Mouse (Mus musculus): Measurements from ENCODE around the gene Alkbh7. TPM values are rescaled to one million over a fixed set of nuclear protein-coding genes. Genes with fewer than 3 reads are reported as not detected.
A peak's percentile ranks its signal among the peaks of the same experiment; 100 is the strongest.

Gene Alkbh7
- polyA plus RNA-seq, 1 experiment from 2014 or later: 45.7 TPM

GRCm38 (mm10) chr17:56988921-56989430, 8.2 kb upstream of the Alkbh7 start:
- peak overlapping the region; percentile 87 for H3K4me2 ChIP-seq
- no peaks in the 10 kb centered on the region for H3K9me3 ChIP-seq
- H3K9ac ChIP-seq: peak overlapping the region; percentile 91
- no peak for ATAC-seq (ENCODE audit: extremely low read depth, insufficient number of reproducible peaks, low FRiP score, low TSS enrichment)
- peaks cover 15% of the 10 kb centered on the region for H3K4me1 ChIP-seq
- peak overlapping the region; percentile 81 for H3K4me3 ChIP-seq
- 67% methylated on average over 7 of the region's 7 CpGs for WGBS
- no peaks in the 10 kb centered on the region for H3K27me3 ChIP-seq (replicated peaks)
- H3K27ac ChIP-seq (replicated peaks): peak overlapping the region; percentile 76; the same call in 1 of the 2 replicates
- peaks cover 28% of the 10 kb centered on the region for H3K36me3 ChIP-seq

- peaks cover 15% of the 10 kb centered on the region for H3K4me1 ChIP-seq
- peak overlapping the region; percentile 87 for H3K4me2 ChIP-seq
- peak overlapping the region; percentile 91 for H3K9ac ChIP-seq
- ATAC-seq (ENCODE audit: extremely low read depth, insufficient number of reproducible peaks, low FRiP score, low TSS enrichment): peak; percentile 75
- H3K9me3 ChIP-seq: no peaks in the 10 kb centered on the region
- peak overlapping the region; percentile 76 for H3K27ac ChIP-seq (replicated peaks)
- peaks cover 34% of the 10 kb centered on the region for H3K36me3 ChIP-seq
- 3% methylated on average over 25 of the region's 25 CpGs for WGBS
- peak overlapping the region; percentile 81 for H3K4me3 ChIP-seq
- no peaks in the 10 kb centered on the region for H3K27me3 ChIP-seq (replicated peaks)
Observed at GRCm38 (mm10) chr17:56989467-56990114, 7.5 kb upstream of the Alkbh7 start.

- Histone ChIP-seq H3K4me3 (peak within 1 kb of the TSS; percentile 81), H3K27me3 (replicated peaks) (no peaks in the 10 kb centered on the region), H3K36me3 (peaks cover 40% of the 10 kb centered on the region), H3K9ac (peak within 1 kb of the TSS; percentile 91), H3K9me3 (no peaks in the 10 kb centered on the region), H3K4me1 (peaks cover 15% of the 10 kb centered on the region), H3K4me2 (peak within 1 kb of the TSS; percentile 87), H3K27ac (replicated peaks) (peak within 1 kb of the TSS; percentile 76)
- peak; percentile 91 for ATAC-seq (ENCODE audit: extremely low read depth, insufficient number of reproducible peaks, low FRiP score, low TSS enrichment)
- under 1% methylated on average over 52 of the region's 52 CpGs for WGBS
Observed at GRCm38 (mm10) chr17:56990115-56990746, 6.9 kb upstream of the Alkbh7 start, which contains the start of gene Clpp. TSS of gene Clpp (plus strand) at chr17:56990305.

- H3K27ac ChIP-seq (replicated peaks): no peak overlapping the region
- H3K36me3 ChIP-seq: peaks cover 48% of the 10 kb centered on the region
- peak overlapping the region; percentile 87 for H3K4me2 ChIP-seq
- 67% methylated on average over 2 of the region's 2 CpGs for WGBS
- peak overlapping the region; percentile 91 for H3K9ac ChIP-seq
- H3K4me1 ChIP-seq: peaks cover 15% of the 10 kb centered on the region
- H3K27me3 ChIP-seq (replicated peaks): no peaks in the 10 kb centered on the region
- ATAC-seq (ENCODE audit: extremely low read depth, insufficient number of reproducible peaks, low FRiP score, low TSS enrichment): no peak
- peak overlapping the region; percentile 81 for H3K4me3 ChIP-seq
- H3K9me3 ChIP-seq: no peaks in the 10 kb centered on the region
Observed at GRCm38 (mm10) chr17:56990966-56991365, 6.2 kb upstream of the Alkbh7 start.

GRCm38 (mm10) chr17:56995046-56995445, 2.1 kb upstream of the Alkbh7 start:
- Histone ChIP-seq H3K4me1 (peaks cover 27% of the 10 kb centered on the region), H3K4me3 (no peak overlapping the region), H3K27me3 (replicated peaks) (no peaks in the 10 kb centered on the region), H3K27ac (replicated peaks) (no peak overlapping the region), H3K9ac (no peak overlapping the region), H3K36me3 (peaks cover 69% of the 10 kb centered on the region), H3K4me2 (no peak overlapping the region), H3K9me3 (no peaks in the 10 kb centered on the region)
- no peak for ATAC-seq (ENCODE audit: extremely low read depth, insufficient number of reproducible peaks, low FRiP score, low TSS enrichment)
- WGBS: 86% methylated on average over 8 of the region's 8 CpGs

- H3K4me3 ChIP-seq: peak overlapping the region; percentile 85; the same call in 1 of the 2 replicates
- peaks cover 70% of the 10 kb centered on the region for H3K36me3 ChIP-seq
- peak overlapping the region; percentile 44; the same call in 1 of the 2 replicates for H3K9ac ChIP-seq
- peaks cover 33% of the 10 kb centered on the region for H3K4me1 ChIP-seq
- peak overlapping the region; percentile 83; the same call in 1 of the 2 replicates for H3K27ac ChIP-seq (replicated peaks)
- no peaks in the 10 kb centered on the region for H3K27me3 ChIP-seq (replicated peaks)
- WGBS: 75% methylated on average over 2 of the region's 2 CpGs
- H3K9me3 ChIP-seq: no peaks in the 10 kb centered on the region
- peak overlapping the region; percentile 83 for H3K4me2 ChIP-seq
- ATAC-seq (ENCODE audit: extremely low read depth, insufficient number of reproducible peaks, low FRiP score, low TSS enrichment): no peak
Observed at GRCm38 (mm10) chr17:56996506-56996905, 633 bp upstream of the Alkbh7 start.

GRCm38 (mm10) chr17:56999414-56999813, 2.3 kb downstream of the Alkbh7 start:
- 91% methylated on average over 9 of the region's 9 CpGs for WGBS
- Histone ChIP-seq H3K36me3 (peaks cover 62% of the 10 kb centered on the region), H3K27ac (replicated peaks) (no peak overlapping the region), H3K9me3 (no peaks in the 10 kb centered on the region), H3K4me2 (no peak overlapping the region), H3K4me1 (peaks cover 36% of the 10 kb centered on the region), H3K9ac (no peak overlapping the region), H3K27me3 (replicated peaks) (no peaks in the 10 kb centered on the region), H3K4me3 (no peak overlapping the region)
- ATAC-seq (ENCODE audit: extremely low read depth, insufficient number of reproducible peaks, low FRiP score, low TSS enrichment): no peak

- peaks cover 36% of the 10 kb centered on the region for H3K4me1 ChIP-seq
Observed at GRCm38 (mm10) chr17:56999968-57000609, 3.0 kb downstream of the Alkbh7 start, which contains the start of gene Pspn. TSS of gene Pspn (minus strand) at chr17:57000018.

GRCm38 (mm10) chr17:57001228-57001627, 4.1 kb downstream of the Alkbh7 start:
- Histone ChIP-seq H3K27me3 (replicated peaks) (no peaks in the 10 kb centered on the region), H3K36me3 (peaks cover 62% of the 10 kb centered on the region), H3K4me3 (no peak overlapping the region), H3K27ac (replicated peaks) (peak overlapping the region; percentile 83), H3K4me1 (peaks cover 36% of the 10 kb centered on the region), H3K4me2 (peak overlapping the region; percentile 38), H3K9me3 (no peaks in the 10 kb centered on the region), H3K9ac (peak overlapping the region; percentile 71)
- ATAC-seq (ENCODE audit: extremely low read depth, insufficient number of reproducible peaks, low FRiP score, low TSS enrichment): no peak
- WGBS: 15% methylated on average over 8 of the region's 8 CpGs

More at GRCm38 (mm10) chr17:56999968-57000609, 3.0 kb downstream of the Alkbh7 start, which contains the start of gene Pspn:
- Histone ChIP-seq H3K9me3 (no peaks in the 10 kb centered on the region), H3K27ac (replicated peaks) (peak within 1 kb of the TSS; percentile 83), H3K9ac (peak within 1 kb of the TSS; percentile 71), H3K27me3 (replicated peaks) (no peaks in the 10 kb centered on the region), H3K36me3 (peaks cover 62% of the 10 kb centered on the region), H3K4me2 (no peak within 1 kb of the TSS), H3K4me3 (no peak within 1 kb of the TSS)
- WGBS: 78% methylated on average over 9 of the region's 9 CpGs
- ATAC-seq (ENCODE audit: extremely low read depth, insufficient number of reproducible peaks, low FRiP score, low TSS enrichment): no peak

GRCm38 (mm10) chr17:57003994-57004393, 6.9 kb downstream of the Alkbh7 start:
- WGBS: 67% methylated on average over 7 of the region's 7 CpGs
- Histone ChIP-seq H3K27me3 (replicated peaks) (no peaks in the 10 kb centered on the region), H3K9me3 (no peaks in the 10 kb centered on the region), H3K36me3 (peaks cover 81% of the 10 kb centered on the region), H3K4me2 (no peak overlapping the region), H3K27ac (replicated peaks) (no peak overlapping the region), H3K4me3 (no peak overlapping the region), H3K4me1 (peaks cover 20% of the 10 kb centered on the region), H3K9ac (0 out of 2 replicates have a peak overlapping the region, but pooled peaks have one; percentile 21)
- ATAC-seq (ENCODE audit: extremely low read depth, insufficient number of reproducible peaks, low FRiP score, low TSS enrichment): no peak

Data from heart, embryonic 13.5 days (tissue).